Mouse (Mus musculus): ENCODE results near the gene Maats1. TPM values are rescaled to one million over a fixed set of nuclear protein-coding genes. Genes with fewer than 3 reads are reported as not detected.
"Not testable (repeated sequence)": the region's sequence is repeated elsewhere in the genome, so short reads cannot be mapped to it uniquely, and the experiment has no call there.

Maats1 gene
- polyA plus RNA-seq, 1 experiment from 2014 or later, result 1.0 TPM

DNA sequence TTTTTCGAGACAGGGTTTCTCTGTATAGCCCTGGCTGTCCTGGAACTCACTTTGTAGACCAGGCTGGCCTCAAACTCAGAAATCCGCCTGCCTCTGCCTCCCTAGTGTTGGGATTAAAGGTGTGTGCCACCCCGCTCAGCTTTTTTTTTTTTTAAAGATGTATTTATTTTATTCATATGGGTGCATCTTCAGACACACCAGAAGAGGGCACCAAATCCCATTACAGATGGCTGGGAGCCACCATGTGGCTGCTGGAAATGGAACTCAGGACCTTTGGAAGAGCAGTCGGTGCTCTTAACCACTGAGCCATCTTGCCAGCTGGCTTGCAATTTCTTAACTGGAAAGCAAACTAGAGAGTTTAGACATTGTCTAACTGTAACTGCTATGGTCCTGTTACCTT, 3.9 kb downstream of the Maats1 start:
- not testable (repeated sequence) for H3K4me2 ChIP-seq (replicated peaks); H3K27me3 ChIP-seq; H3K9ac ChIP-seq (replicated peaks); H3K4me3 ChIP-seq; H3K4me1 ChIP-seq; H3K9me3 ChIP-seq; H3K27ac ChIP-seq (replicated peaks); H3K36me3 ChIP-seq; ATAC-seq (replicated peaks)
- 91% methylated on average over 4 of the region's 4 CpGs for WGBS

DNA sequence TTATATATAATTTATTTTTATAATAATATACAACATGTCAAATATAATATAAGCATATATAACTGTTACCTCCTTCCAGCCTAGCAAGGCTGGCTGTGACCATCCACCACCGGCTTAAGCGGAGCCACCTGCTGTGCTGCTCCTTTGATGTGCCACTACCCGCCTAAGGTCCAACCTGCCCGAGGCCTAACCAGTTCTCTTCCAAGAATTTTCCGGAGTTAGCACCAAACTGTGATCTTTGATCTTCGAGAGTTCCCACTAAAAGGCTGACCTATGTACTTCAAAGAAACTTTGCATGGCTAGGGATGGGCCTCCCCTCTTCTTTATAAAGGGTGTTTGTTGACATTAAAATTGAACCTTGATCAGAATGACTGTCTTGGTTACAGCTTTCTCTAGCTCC, 7.5 kb downstream of the Maats1 start:
- 42% methylated on average over 6 of the region's 6 CpGs for WGBS
- Histone ChIP-seq H3K9ac (replicated peaks) (no peak overlapping the region), H3K4me1 (no peaks in the 10 kb centered on the region), H3K9me3 (no peaks in the 10 kb centered on the region), H3K27ac (replicated peaks) (no peak overlapping the region), H3K36me3 (no peaks in the 10 kb centered on the region), H3K27me3 (no peaks in the 10 kb centered on the region), H3K4me3 (no peak overlapping the region), H3K4me2 (replicated peaks) (no peak overlapping the region)
- ATAC-seq (replicated peaks), result no peak

GRCm38 (mm10) chr16:38329340-38329739, 12.6 kb downstream of the Maats1 start:
- H3K4me2 ChIP-seq (replicated peaks), result no peak overlapping the region
- 92% methylated on average over 3 of the region's 3 CpGs for WGBS
- H3K9ac ChIP-seq (replicated peaks), result no peak overlapping the region
- no peaks in the 10 kb centered on the region for H3K36me3 ChIP-seq
- H3K27ac ChIP-seq (replicated peaks), result no peak overlapping the region
- no peaks in the 10 kb centered on the region for H3K27me3 ChIP-seq
- H3K4me3 ChIP-seq, result no peak overlapping the region
- H3K4me1 ChIP-seq, result no peaks in the 10 kb centered on the region
- ATAC-seq (replicated peaks), result no peak
- 0 out of 2 replicates have a peak, but pooled peaks cover 2% of the 10 kb centered on the region for H3K9me3 ChIP-seq

GRCm38 (mm10) chr16:38326778-38327397, 15.1 kb downstream of the Maats1 start:
- Histone ChIP-seq H3K36me3 (no peaks in the 10 kb centered on the region), H3K27ac (replicated peaks) (no peak overlapping the region), H3K4me1 (no peaks in the 10 kb centered on the region), H3K9ac (replicated peaks) (no peak overlapping the region), H3K9me3 (0 out of 2 replicates have a peak, but pooled peaks cover 2% of the 10 kb centered on the region), H3K27me3 (no peaks in the 10 kb centered on the region), H3K4me3 (no peak overlapping the region), H3K4me2 (replicated peaks) (no peak overlapping the region)
- WGBS, result 82% methylated on average over 11 of the region's 11 CpGs
- ATAC-seq (replicated peaks), result no peak

- H3K4me2 ChIP-seq (replicated peaks), result no peak overlapping the region
- H3K4me1 ChIP-seq, result no peaks in the 10 kb centered on the region
- H3K4me3 ChIP-seq, result no peak overlapping the region
- no peaks in the 10 kb centered on the region for H3K27me3 ChIP-seq
- no peak overlapping the region for H3K27ac ChIP-seq (replicated peaks)
- WGBS, result 93% methylated on average over 15 of the region's 15 CpGs
- H3K9ac ChIP-seq (replicated peaks), result no peak overlapping the region
- no peak for ATAC-seq (replicated peaks)
- no peaks in the 10 kb centered on the region for H3K36me3 ChIP-seq
- H3K9me3 ChIP-seq, result 0 out of 2 replicates have a peak, but pooled peaks cover 1% of the 10 kb centered on the region
Measured at GRCm38 (mm10) chr16:38324311-38324710, 17.6 kb downstream of the Maats1 start.

GRCm38 (mm10) chr16:38321452-38321935, 20.4 kb downstream of the Maats1 start:
- no peaks in the 10 kb centered on the region for H3K9me3 ChIP-seq
- no peaks in the 10 kb centered on the region for H3K4me1 ChIP-seq
- no peaks in the 10 kb centered on the region for H3K27me3 ChIP-seq
- H3K9ac ChIP-seq (replicated peaks), result 0 out of 2 replicates have a peak overlapping the region, but pooled peaks have one; percentile 21
- H3K4me2 ChIP-seq (replicated peaks), result peak overlapping the region; percentile 43
- ATAC-seq (replicated peaks), result peak; percentile 91
- no peak overlapping the region for H3K27ac ChIP-seq (replicated peaks)
- peak overlapping the region; percentile 25 for H3K4me3 ChIP-seq
- WGBS, result 29% methylated on average over 17 of the region's 17 CpGs
- H3K36me3 ChIP-seq, result no peaks in the 10 kb centered on the region

- H3K36me3 ChIP-seq, result no peaks in the 10 kb centered on the region
- WGBS, result 95% methylated on average over 4 of the region's 4 CpGs
- no peaks in the 10 kb centered on the region for H3K9me3 ChIP-seq
- H3K4me3 ChIP-seq, result no peak overlapping the region
- no peak for ATAC-seq (replicated peaks)
- no peaks in the 10 kb centered on the region for H3K4me1 ChIP-seq
- no peaks in the 10 kb centered on the region for H3K27me3 ChIP-seq
- H3K27ac ChIP-seq (replicated peaks), result no peak overlapping the region
- H3K9ac ChIP-seq (replicated peaks), result no peak overlapping the region
- H3K4me2 ChIP-seq (replicated peaks), result no peak overlapping the region
Measured at GRCm38 (mm10) chr16:38319087-38319486, 22.9 kb downstream of the Maats1 start.

- WGBS, result 73% methylated on average over 9 of the region's 9 CpGs
- ATAC-seq (replicated peaks), result no peak
- no peaks in the 10 kb centered on the region for H3K36me3 ChIP-seq
- no peak overlapping the region for H3K4me3 ChIP-seq
- H3K27ac ChIP-seq (replicated peaks), result no peak overlapping the region
- H3K4me2 ChIP-seq (replicated peaks), result no peak overlapping the region
- no peak overlapping the region for H3K9ac ChIP-seq (replicated peaks)
- no peaks in the 10 kb centered on the region for H3K9me3 ChIP-seq
- no peaks in the 10 kb centered on the region for H3K4me1 ChIP-seq
- no peaks in the 10 kb centered on the region for H3K27me3 ChIP-seq
Measured at GRCm38 (mm10) chr16:38318492-38318891, 23.5 kb downstream of the Maats1 start.

DNA sequence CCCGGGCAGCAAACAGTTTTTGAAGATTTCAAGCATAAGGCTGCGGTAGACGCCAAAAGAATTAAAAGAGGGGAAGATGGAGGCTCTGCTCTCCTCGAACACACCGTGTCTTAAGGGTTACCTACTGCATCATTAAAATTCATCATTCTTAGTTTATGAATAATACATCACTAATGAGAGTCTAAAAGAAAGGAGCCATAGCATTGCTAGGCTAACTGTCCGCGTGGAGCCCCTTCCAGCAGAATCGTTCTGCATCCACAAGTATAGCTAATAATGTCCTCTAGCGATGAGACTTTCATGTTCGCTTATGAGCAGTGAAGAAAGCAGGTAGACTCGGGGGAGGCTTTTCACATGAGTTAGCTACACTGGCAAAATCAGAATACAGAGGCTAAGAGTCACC, 33.7 kb downstream of the Maats1 start:
- Histone ChIP-seq H3K4me3 (no peak overlapping the region), H3K36me3 (no peaks in the 10 kb centered on the region), H3K27ac (replicated peaks) (no peak overlapping the region), H3K4me1 (no peaks in the 10 kb centered on the region), H3K9me3 (no peaks in the 10 kb centered on the region), H3K27me3 (no peaks in the 10 kb centered on the region), H3K4me2 (replicated peaks) (no peak overlapping the region), H3K9ac (replicated peaks) (no peak overlapping the region)
- WGBS, result 68% methylated on average over 11 of the region's 11 CpGs
- 0 out of 2 replicates have a peak, but pooled peaks have one; percentile 11 for ATAC-seq (replicated peaks)

GRCm38 (mm10) chr16:38307651-38308050, 34.3 kb downstream of the Maats1 start:
- Histone ChIP-seq H3K9me3 (no peaks in the 10 kb centered on the region), H3K36me3 (no peaks in the 10 kb centered on the region), H3K9ac (replicated peaks) (no peak overlapping the region), H3K4me1 (no peaks in the 10 kb centered on the region), H3K4me3 (no peak overlapping the region), H3K4me2 (replicated peaks) (no peak overlapping the region), H3K27me3 (no peaks in the 10 kb centered on the region), H3K27ac (replicated peaks) (no peak overlapping the region)
- WGBS, result 46% methylated on average over 7 of the region's 7 CpGs
- 0 out of 2 replicates have a peak, but pooled peaks have one; percentile 8 for ATAC-seq (replicated peaks)

GRCm38 (mm10) chr16:38307221-38307605, 34.7 kb downstream of the Maats1 start:
- Histone ChIP-seq H3K27me3 (no peaks in the 10 kb centered on the region), H3K4me2 (replicated peaks) (no peak overlapping the region), H3K36me3 (no peaks in the 10 kb centered on the region), H3K9ac (replicated peaks) (no peak overlapping the region), H3K27ac (replicated peaks) (no peak overlapping the region), H3K9me3 (no peaks in the 10 kb centered on the region), H3K4me1 (no peaks in the 10 kb centered on the region), H3K4me3 (no peak overlapping the region)
- no peak for ATAC-seq (replicated peaks)
- WGBS, result 35% methylated on average over 5 of the region's 5 CpGs

DNA sequence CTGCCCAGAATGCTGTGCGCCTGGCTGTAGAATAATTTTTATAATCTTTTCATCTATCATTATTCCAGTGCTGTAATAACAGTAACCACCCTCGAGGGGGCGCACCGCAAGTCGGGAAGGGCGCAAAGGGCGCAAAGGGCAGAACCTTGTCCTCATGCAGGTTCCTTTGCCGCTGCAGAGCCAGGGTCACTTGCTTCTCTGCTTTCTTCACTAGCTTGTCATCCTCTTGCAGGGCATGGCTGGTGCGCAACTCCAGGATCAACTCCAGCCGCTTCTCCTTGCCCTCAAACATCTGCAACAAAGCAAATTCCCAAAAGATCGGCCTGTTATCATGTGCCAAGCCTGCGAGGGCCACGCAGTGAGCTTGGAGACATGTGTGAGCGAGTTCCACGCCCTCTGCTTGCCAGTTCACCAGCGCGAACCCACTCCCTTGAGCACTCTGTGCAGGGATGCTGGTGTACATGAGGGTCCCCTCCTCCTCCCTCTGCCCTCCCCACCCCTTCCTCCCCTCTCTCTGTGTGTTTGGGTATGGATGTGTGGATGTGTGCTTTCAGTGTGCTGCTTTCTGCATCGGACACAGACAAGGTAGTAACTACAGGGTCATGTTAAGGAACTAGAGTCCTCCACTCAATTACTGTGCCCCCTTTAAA, 35.2 kb downstream of the Maats1 start:
- 41% methylated on average over 18 of the region's 18 CpGs for WGBS
- no peak overlapping the region for H3K4me2 ChIP-seq (replicated peaks)
- H3K4me3 ChIP-seq, result no peak overlapping the region
- no peaks in the 10 kb centered on the region for H3K27me3 ChIP-seq
- ATAC-seq (replicated peaks), result 0 out of 2 replicates have a peak, but pooled peaks have one; percentile 29
- no peaks in the 10 kb centered on the region for H3K4me1 ChIP-seq
- no peaks in the 10 kb centered on the region for H3K36me3 ChIP-seq
- no peaks in the 10 kb centered on the region for H3K9me3 ChIP-seq
- H3K27ac ChIP-seq (replicated peaks), result no peak overlapping the region
- no peak overlapping the region for H3K9ac ChIP-seq (replicated peaks)
